Mouse (Mus musculus) spleen, adult 18-20 months (tissue): Measurements from ENCODE around the gene Selenot.
A peak's percentile ranks its signal among the peaks of the same experiment; 100 is the strongest.

Experiments used
- DNase-seq, 2 experiments: peaks; one replicate each; pipeline ENCODE4 v3.0.0; 2022; ENCODE audit warnings: mixed read lengths in 2 of 2

The Selenot gene

GRCm38 (mm10) chr3:58636406-58637295 is 60.2 kb downstream of the Selenot start, which contains the start of gene Erich6:
Erich6 (minus strand) TSS chr3:58637207.
- peak in 1 of 2 experiments; percentile 6 for DNase-seq
